ENCODE assay signal across 20 mouse cellular contexts in the genomic region with DNA sequence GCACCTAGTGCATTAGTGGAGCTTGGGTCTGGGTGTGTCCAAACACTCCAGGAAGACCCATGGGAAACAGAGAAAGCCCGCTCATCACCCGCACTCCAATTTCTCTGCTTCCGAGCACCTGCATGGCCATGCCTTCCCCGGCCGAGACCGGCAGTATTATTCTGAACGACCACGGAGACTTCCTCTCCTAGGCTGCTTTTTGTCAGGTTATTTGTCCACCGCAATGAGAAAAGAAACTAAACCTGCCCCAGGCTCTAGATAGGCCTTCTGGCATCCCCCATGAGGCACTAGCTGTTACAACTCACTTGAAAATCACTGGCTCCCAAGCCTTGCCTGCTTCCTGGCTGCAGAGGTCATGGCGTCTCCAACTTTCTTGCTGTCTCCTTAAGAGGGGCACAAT.
DNase-seq lines count a peak whose midpoint lies in the region; ATAC-seq and TF ChIP-seq lines count a peak whose summit lies in the region.
"Had no signal": no experiment of that assay in that cellular context is flagged by ENCODE, and none has a peak within 500 bp of the region (broad histone marks: within the 10 kb centered on the region; RNA-seq: fewer than 3 reads in every experiment).

No protein-coding gene starts in this region.

- H3K4me3 ChIP-seq in heart, adult 2 months = no peak overlapping the region
- no peak overlapping the region for H3K4me3 ChIP-seq in thymus, adult 2 months (ENCODE audit: control insufficient read depth, insufficient read depth, low read length)
- H3K4me3 ChIP-seq: embryonic facial prominence, embryonic 10.5 days; embryonic facial prominence, embryonic 12.5 days; forebrain, embryonic 13.5 days; forebrain, embryonic 15.5 days had no signal

- TF ChIP-seq CTCF in heart, adult 2 months (IDR thresholded peaks at IDR 0.05) = no peak
- TF ChIP-seq CTCF in thymus, adult 2 months (IDR thresholded peaks at IDR 0.05; ENCODE audit: borderline replicate concordance, control insufficient read depth, extremely low read depth, insufficient read depth, low read length, poor library complexity) = no peak

- TF ChIP-seq POLR2A in heart, adult 2 months (IDR thresholded peaks at IDR 0.05; ENCODE audit: insufficient read depth, low read depth, low read length) = no peak
- no peak for TF ChIP-seq POLR2A in thymus, adult 2 months (IDR thresholded peaks at IDR 0.05; ENCODE audit: control insufficient read depth, extremely low read depth, insufficient read depth, low read length, poor library complexity)

- no peaks in the 10 kb centered on the region for H3K36me3 ChIP-seq in heart, adult 2 months (ENCODE audit: control insufficient read depth, insufficient read depth, low read length)
- H3K36me3 ChIP-seq in thymus, adult 2 months (ENCODE audit: control insufficient read depth, insufficient read depth, low read length) = no peaks in the 10 kb centered on the region
- H3K36me3 ChIP-seq: embryonic facial prominence, embryonic 10.5 days; embryonic facial prominence, embryonic 12.5 days; forebrain, embryonic 15.5 days had no signal

- H3K27me3 ChIP-seq in heart, adult 2 months (ENCODE audit: control insufficient read depth, insufficient read depth, low read length) = no peaks in the 10 kb centered on the region
- no peaks in the 10 kb centered on the region for H3K27me3 ChIP-seq in thymus, adult 2 months (ENCODE audit: control insufficient read depth, insufficient read depth, low read length)
- H3K27me3 ChIP-seq: embryonic facial prominence, embryonic 12.5 days; forebrain, embryonic 15.5 days had no signal

- no peak overlapping the region for H3K9ac ChIP-seq in heart, adult 2 months (ENCODE audit: low read depth, low read length)
- H3K9ac ChIP-seq: embryonic facial prominence, embryonic 12.5 days; forebrain, embryonic 13.5 days; forebrain, embryonic 15.5 days had no signal

- ATAC-seq in hematopoietic stem cell, adult 5-6 weeks (replicated peaks in 1 of 2; ENCODE audit: insufficient read depth in 1 of 2, low FRiP score in 2 of 2, low TSS enrichment in 1 of 2, low read depth in 1 of 2, poor library complexity in 2 of 2, severe bottlenecking in 2 of 2) = peak; percentile 51 to 57
- ATAC-seq: forebrain, embryonic 13.5 days; forebrain, embryonic 15.5 days had no signal

- DNase-seq in heart, adult 11 months = peak; percentile 79
- DNase-seq in heart, adult 2 months = no peak
- DNase-seq in thymus, postnatal 0 days (ENCODE audit: low spot score) = peak; percentile 9
- no peak for DNase-seq in thymus, adult 2 months
- DNase-seq in layer of hippocampus, adult 8-10 months (ENCODE audit: low spot score in 2 of 2) = no peak
- no peak for DNase-seq in urinary bladder, postnatal 25 days (ENCODE audit: low spot score)
- DNase-seq: adrenal gland, adult 2 months; adrenal gland, postnatal 10 days; adrenal gland, postnatal 25 days; cerebellum, adult 11 months; cerebellum, adult 18-20 months; cerebellum, adult 8-10 months; cerebellum, adult 9-11 months; cerebellum, postnatal 14 days; cerebellum, postnatal 36 days had no signal

- H3K4me1 ChIP-seq in heart, adult 2 months (ENCODE audit: control insufficient read depth, insufficient read depth, low read length) = peaks cover 7% of the 10 kb centered on the region
- 0 out of 2 replicates have a peak, but pooled peaks cover 5% of the 10 kb centered on the region for H3K4me1 ChIP-seq in thymus, adult 2 months (replicated peaks; ENCODE audit: control insufficient read depth, insufficient read depth, low read length)

- no peaks in the 10 kb centered on the region for H3K79me2 ChIP-seq in heart, adult 2 months (replicated peaks; ENCODE audit: control insufficient read depth, insufficient read depth, low read length)

- 85% methylated on average over 10 of the region's 10 CpGs for WGBS in heart, adult 2 months
- WGBS in thymus, adult 2 months = 28% methylated on average over 10 of the region's 10 CpGs

- no peak for TF ChIP-seq EP300 in heart, adult 2 months (IDR thresholded peaks at IDR 0.05; ENCODE audit: insufficient read depth, low read depth, low read length)

- no peak overlapping the region for H3K27ac ChIP-seq in heart, adult 2 months
- H3K27ac ChIP-seq in thymus, adult 2 months (ENCODE audit: control insufficient read depth, insufficient read depth, low read length) = no peak overlapping the region
- H3K27ac ChIP-seq: embryonic facial prominence, embryonic 10.5 days; embryonic facial prominence, embryonic 12.5 days; forebrain, embryonic 13.5 days; forebrain, embryonic 15.5 days had no signal

- intact Hi-C loops in heart, adult 2 months (cut with DNase I) = no loop called here

Comparison
In these comparisons a context has a peak if more than half of its experiments do, and no peak if none do; other contexts are left out.
1. DNase-seq: peak in heart, adult 11 months (single experiment) and thymus, postnatal 0 days (single experiment); none in heart, adult 2 months (0 of 2), thymus, adult 2 months (single experiment), layer of hippocampus, adult 8-10 months (0 of 2) and urinary bladder, postnatal 25 days (single experiment).